Mouse (Mus musculus) left cerebral cortex, postnatal 36 days (tissue): ENCODE results near the gene Ptpra. TPM values are rescaled to one million over a fixed set of nuclear protein-coding genes. Genes with fewer than 3 reads are reported as not detected.

Experiments
- DNase-seq, 2 experiments: peaks; one replicate each; pipeline ENCODE4 v3.0.0; 2021 to 2022; ENCODE audit warnings: low spot score in 2 of 2, mixed read lengths in 1 of 2
- intact Hi-C: fragments of 180-260 bp; cut with DNase I; formaldehyde crosslinking; loops from one replicate; pipeline ENCODE4 v1.15.1; 2025
- total RNA-seq, 2 experiments: library from RNA; stranded (reverse); gene quantifications; 2 replicates each; pipeline ENCODE4 v1.2.3; 2021

Gene Ptpra
- 100 to 1,000 TPM; 239 to 240 TPM for total RNA-seq

GRCm38 (mm10) chr2:130449794-130450433 lies at the start of gene Ptpra:
Gene Ptpra (plus strand): TSS chr2:130450278.
- DNase-seq: peak; percentile 94
- intact Hi-C loops: loop anchor here (1.0 to 5.0 kb wide), 3 partner anchors 42 to 79 kb away; no protein-coding TSS in a partner anchor

DNA sequence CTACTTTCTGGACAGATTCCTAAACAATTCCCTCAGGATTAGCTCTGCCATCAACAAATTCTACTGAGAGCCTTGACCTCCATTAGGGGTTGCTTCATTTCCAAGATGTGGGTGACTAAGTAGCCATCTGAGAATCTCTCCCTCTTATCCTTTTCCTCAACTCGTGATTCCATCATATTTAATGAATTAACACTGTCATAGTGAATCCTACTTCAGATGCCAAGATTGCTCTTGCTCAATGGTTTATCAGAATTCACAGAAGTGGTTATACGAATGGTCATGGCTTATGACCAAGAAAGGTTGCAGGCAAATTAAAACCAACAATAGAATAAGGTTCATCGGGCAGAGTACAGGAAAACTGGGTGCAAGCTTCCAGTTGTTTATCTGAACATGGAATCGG lies 48.2 kb upstream of the Ptpra start:
- no peak for DNase-seq
- intact Hi-C loops: no loop called here

DNA sequence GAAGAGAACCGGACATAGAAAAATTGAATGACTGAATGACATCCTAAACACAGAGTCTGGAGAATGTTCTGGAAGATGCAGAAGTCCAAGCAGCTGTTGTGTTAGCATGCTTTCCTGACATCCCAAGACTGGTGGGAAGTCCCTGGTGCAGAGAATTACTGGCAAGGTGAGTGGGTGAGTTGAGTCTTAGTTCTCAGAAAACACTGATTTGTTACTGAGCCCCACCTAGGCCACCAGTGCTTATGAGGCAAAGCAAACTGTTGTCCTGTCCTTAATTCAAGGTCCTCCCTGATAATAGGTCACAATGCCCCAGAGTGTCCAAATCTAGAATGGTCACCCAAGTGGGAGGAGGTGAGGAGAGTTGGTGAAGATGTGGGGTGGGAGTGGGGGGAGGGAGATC lies 45.1 kb upstream of the Ptpra start, which contains the start of the genes Gm28372 and 1700020A23Rik:
Gm28372 (plus strand) TSS at position 301 of the 400 bp plus-strand sequence.
1700020A23Rik (plus strand) TSS at position 321 of the 400 bp plus-strand sequence.
- no peak for DNase-seq
- intact Hi-C loops: no loop called here

DNA sequence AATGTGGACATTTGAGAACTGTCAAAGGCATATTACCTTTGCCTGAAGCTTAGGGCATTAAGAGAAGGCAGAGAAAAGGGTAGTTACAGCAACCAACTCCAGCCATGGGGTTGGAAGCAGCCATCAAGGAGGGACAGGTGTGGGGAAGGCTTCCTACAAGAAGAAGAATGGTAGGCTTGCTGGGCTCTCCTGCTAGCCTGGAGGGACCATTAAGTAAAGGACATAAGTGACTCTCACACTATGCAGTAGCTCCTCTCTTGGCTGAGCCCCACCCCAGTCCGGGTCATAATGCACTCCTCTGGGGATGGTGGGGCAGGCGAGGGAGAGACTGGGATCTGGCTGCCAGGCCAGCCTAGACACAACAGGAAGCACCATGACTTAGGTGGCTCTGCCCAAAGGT lies 43.9 kb upstream of the Ptpra start, which contains the start of gene Tmem239:
Tmem239 (plus strand) TSS at position 301 of the 400 bp plus-strand sequence.
- intact Hi-C loops: no loop called here
- no peak for DNase-seq

- DNase-seq: no peak
- intact Hi-C loops: no loop called here
These were observed 41.9 kb upstream of the Ptpra start for GRCm38 (mm10) chr2:130408194-130408593.

GRCm38 (mm10) chr2:130411558-130412495 lies 38.3 kb upstream of the Ptpra start:
- intact Hi-C loops: loop anchor here (1.0 kb wide), 1 partner anchor 122 kb away; no protein-coding TSS in a partner anchor
- DNase-seq: peak; percentile 67 to 68

DNA sequence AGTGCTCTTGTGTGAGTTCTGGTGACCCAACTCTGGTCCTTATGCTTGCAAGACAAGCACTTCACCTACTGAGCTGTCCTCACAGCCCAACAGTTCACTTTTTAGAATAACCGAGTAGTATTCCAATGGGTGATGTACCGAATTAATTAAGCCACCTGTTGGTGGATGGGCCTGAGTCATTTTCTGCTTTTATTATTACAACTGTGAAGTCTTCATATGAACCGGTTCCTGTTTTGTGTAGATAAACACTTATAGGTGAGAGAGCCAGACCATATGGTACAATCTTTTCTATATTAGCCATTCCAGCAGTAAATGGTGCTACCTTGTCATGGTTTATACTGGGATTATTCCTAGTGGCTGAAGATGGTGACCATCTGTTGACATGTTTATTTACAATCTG lies 37.3 kb upstream of the Ptpra start:
- DNase-seq: no peak
- intact Hi-C loops: no loop called here

- intact Hi-C loops: no loop called here
- DNase-seq: no peak
These were observed 35.8 kb upstream of the Ptpra start for GRCm38 (mm10) chr2:130414094-130414856.

GRCm38 (mm10) chr2:130421781-130422620 lies 28.1 kb upstream of the Ptpra start:
- no peak for DNase-seq
- intact Hi-C loops: no loop called here

GRCm38 (mm10) chr2:130423397-130424125 lies 26.5 kb upstream of the Ptpra start:
- intact Hi-C loops: no loop called here
- DNase-seq: peak; percentile 85 to 86

- intact Hi-C loops: no loop called here
These were observed 25.8 kb upstream of the Ptpra start, which contains the start of the genes Vps16 and Pced1a for GRCm38 (mm10) chr2:130424126-130424853. Gene Vps16 (plus strand): TSS chr2:130424339. Gene Pced1a (minus strand): TSS chr2:130424701.

DNA sequence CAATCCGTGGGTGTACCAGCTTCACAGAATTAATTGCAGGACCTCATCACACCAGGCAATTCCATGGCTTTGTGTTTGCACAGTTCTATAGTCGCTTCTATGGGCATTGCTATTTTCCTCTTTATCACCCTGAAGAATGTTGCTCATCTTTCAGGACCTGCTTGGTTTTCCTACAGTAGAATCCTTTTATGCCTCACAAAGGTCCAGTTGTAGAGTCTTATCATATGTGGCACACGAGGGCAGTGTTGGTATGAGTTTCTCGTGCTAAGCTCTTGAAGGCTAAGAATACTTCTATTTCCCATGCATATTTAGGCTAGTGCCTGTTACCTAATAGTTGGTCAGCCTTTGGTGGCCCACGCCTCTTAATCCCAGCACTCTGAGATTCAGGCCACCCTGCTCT lies 25.0 kb upstream of the Ptpra start:
- DNase-seq: no peak
- intact Hi-C loops: no loop called here

More at GRCm38 (mm10) chr2:130424126-130424853, 25.8 kb upstream of the Ptpra start, which contains the start of the genes Vps16 and Pced1a:
- DNase-seq: peak; percentile 95 to 96

DNA sequence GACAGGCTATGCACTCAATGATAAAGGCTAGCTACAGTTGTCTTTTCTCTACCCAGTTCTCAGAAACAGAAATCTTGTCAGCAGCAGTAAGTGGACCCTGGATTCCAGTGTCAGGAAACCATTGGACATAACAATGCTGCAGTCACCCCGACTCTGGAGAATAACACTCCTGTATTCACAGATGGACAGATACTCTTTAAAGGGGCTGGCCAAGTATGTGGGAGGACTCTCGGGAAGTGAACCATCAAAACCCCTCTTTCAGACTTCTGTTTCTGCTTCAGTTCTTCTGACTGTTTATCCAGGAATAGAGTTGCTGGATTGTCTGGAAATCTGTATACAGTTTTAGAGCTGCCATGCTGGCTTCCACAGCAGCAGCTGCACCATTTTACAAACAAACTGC lies 20.2 kb upstream of the Ptpra start:
- DNase-seq: no peak
- intact Hi-C loops: no loop called here

- intact Hi-C loops: no loop called here
- no peak for DNase-seq
These were observed 19.6 kb upstream of the Ptpra start for GRCm38 (mm10) chr2:130430484-130430883.

GRCm38 (mm10) chr2:130432157-130432556 lies 17.9 kb upstream of the Ptpra start:
- DNase-seq: no peak
- intact Hi-C loops: no loop called here

DNA sequence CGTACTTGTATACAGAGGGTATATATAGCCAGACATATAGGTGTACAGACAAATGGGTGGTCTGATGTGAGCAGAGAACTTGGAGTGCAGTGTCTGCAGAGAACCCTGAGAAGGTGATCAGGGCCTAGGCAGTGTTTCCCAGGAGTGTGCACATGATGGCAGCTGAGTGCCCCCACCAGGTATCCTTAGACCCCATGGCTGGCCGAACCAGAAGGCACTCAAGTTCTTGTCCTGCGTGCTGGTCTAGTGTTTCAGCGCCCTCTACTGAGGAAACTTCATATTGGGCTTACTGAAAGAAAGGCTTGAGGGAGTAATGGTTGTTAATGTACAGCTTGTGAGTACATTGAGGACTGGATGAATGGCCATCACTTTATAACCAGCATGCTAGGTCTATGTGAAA lies 16.9 kb upstream of the Ptpra start:
- intact Hi-C loops: no loop called here

DNA sequence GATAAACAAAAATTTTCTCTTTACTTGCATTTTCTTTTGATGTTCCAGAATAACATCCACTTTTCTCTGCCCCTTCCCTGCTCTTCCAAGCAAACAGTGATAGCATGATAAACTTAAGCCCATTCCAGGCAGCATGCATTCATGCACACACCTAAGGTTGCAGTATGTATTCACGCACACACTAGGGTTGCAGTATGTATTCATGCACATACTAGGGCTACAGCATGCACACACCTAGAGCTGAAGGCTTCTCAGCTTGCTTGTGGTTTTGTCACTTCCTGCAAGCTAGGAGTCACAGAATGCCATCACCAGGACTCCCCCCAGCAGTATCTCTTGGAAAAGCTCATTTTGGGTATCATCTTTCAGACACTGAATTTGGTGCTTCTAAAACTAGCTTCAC lies 13.3 kb upstream of the Ptpra start:
- intact Hi-C loops: no loop called here
- no peak for DNase-seq

More for the DNA sequence above, 16.9 kb upstream of the Ptpra start:
- no peak for DNase-seq
